Mouse (Mus musculus) neural tube, embryonic 11.5 days (tissue): ENCODE data around the gene Pate4. TPM values are rescaled to one million over a fixed set of nuclear protein-coding genes. Genes with fewer than 3 reads are reported as not detected.

Source experiments
- ATAC-seq: fragments of 200-750 bp; cut with Nextera tagmentation; 2 replicates; pipeline ENCODE4 v1.8.0; 2017; ENCODE audit warnings: moderate number of reproducible peaks, mild to moderate bottlenecking, moderate TSS enrichment, moderate library complexity; ENCODE audit not compliant: insufficient read depth, low FRiP score, low TSS enrichment
- DNase-seq: peaks from one replicate; pipeline ENCODE4 v3.0.0-alpha.2; 2015; ENCODE audit warnings: low spot score
- H3K27ac ChIP-seq: fragments of 300-500 bp; sonication (generic); 2 replicates; pipeline ENCODE4 v1.5.1; 2014; ENCODE audit warnings: low read depth, mild to moderate bottlenecking, low read length
- H3K27me3 ChIP-seq: fragments of 300-500 bp; sonication (generic); 2 replicates; pipeline ENCODE4 v1.6.1; 2014; ENCODE audit warnings: mild to moderate bottlenecking, low read length, mixed read lengths; ENCODE audit not compliant: control insufficient read depth, insufficient read depth
- H3K36me3 ChIP-seq: fragments of 300-500 bp; sonication (generic); 2 replicates; pipeline ENCODE4 v1.6.1; 2014; ENCODE audit warnings: mild to moderate bottlenecking, low read length, moderate library complexity, mixed read lengths; ENCODE audit not compliant: control insufficient read depth, insufficient read depth
- H3K4me1 ChIP-seq: fragments of 300-500 bp; sonication (generic); 2 replicates; pipeline ENCODE4 v1.6.1; 2014; ENCODE audit warnings: low read length, mixed read lengths; ENCODE audit not compliant: control insufficient read depth, insufficient read depth
- H3K4me2 ChIP-seq: fragments of 300-500 bp; sonication (generic); 2 replicates; pipeline ENCODE4 v1.6.1; 2014; ENCODE audit warnings: low read depth, mild to moderate bottlenecking, moderate library complexity
- H3K4me3 ChIP-seq: fragments of 300-500 bp; sonication (generic); 2 replicates; pipeline ENCODE4 v1.5.1; 2014; ENCODE audit warnings: low read depth, low read length
- H3K9ac ChIP-seq: fragments of 300-500 bp; sonication (generic); 2 replicates; pipeline ENCODE4 v1.6.1; 2014; ENCODE audit warnings: mild to moderate bottlenecking, low read length
- H3K9me3 ChIP-seq: fragments of 300-500 bp; sonication (generic); 2 replicates; pipeline ENCODE4 v1.6.1; 2016; ENCODE audit warnings: low read length; ENCODE audit not compliant: control insufficient read depth
- WGBS: fragments of 180-500 bp; shearing (Covaris S2); extraction: QIAGEN DNeasy Blood & Tissue Kit; methylation state at CpG from one replicate; pipeline ENCODE4 v1.1.7; 2014; 5-methylcytosine and 5-hydroxymethylcytosine counted together
- polyA plus RNA-seq: library from polyadenylated mRNA; unstranded; fragments of >200 nt; fragmentation: Nextera tagmentation; extraction: Ambion mirVana; gene quantifications from 2 replicates; pipeline ENCODE4 v1.2.1, GENCODE M21; 2014

Gene Pate4
- polyA plus RNA-seq, 1 experiment from 2014 or later = not detected

GRCm38 (mm10) chr9:35558257-35559008 lies 53.3 kb downstream of the Pate4 start, which contains the start of the genes Ddx25 and Pus3:
TSS of gene Ddx25 (minus strand) at chr9:35558528.
TSS of gene Pus3 (plus strand) at chr9:35558595.
- peak within 1 kb of the TSS; percentile 73 for H3K4me3 ChIP-seq
- H3K4me1 ChIP-seq = no peaks in the 10 kb centered on the region
- H3K4me2 ChIP-seq = peak within 1 kb of the TSS; percentile 90
- ATAC-seq (peak; percentile 82), DNase-seq (peak; percentile 87)
- 1% methylated on average over 57 of the region's 59 CpGs for WGBS
- no peaks in the 10 kb centered on the region for H3K36me3 ChIP-seq
- H3K27me3 ChIP-seq = no peaks in the 10 kb centered on the region
- H3K9ac ChIP-seq = peak within 1 kb of the TSS; percentile 70
- H3K27ac ChIP-seq = peak within 1 kb of the TSS; percentile 14; the same call in 1 of the 2 replicates
- H3K9me3 ChIP-seq = no peaks in the 10 kb centered on the region

Other genes with a start within 250 kb of the Pate4 start
- 8.5 and 11.5 TPM in 2 replicates for gene Cdon, start 190.8 kb downstream of the Pate4 start, polyA plus RNA-seq
- not detected in 2 replicates for gene Gm1113, start 93.7 kb downstream of the Pate4 start, polyA plus RNA-seq
- 11.3 and 11.4 TPM in 2 replicates for gene Ddx25, start 53.4 kb downstream of the Pate4 start, polyA plus RNA-seq
- gene Pus3, start 53.3 kb downstream of the Pate4 start, polyA plus RNA-seq = 19.6 and 20.9 TPM in 2 replicates
- gene Pate2, start 41.7 kb downstream of the Pate4 start, polyA plus RNA-seq = 0.53 and 0.66 TPM in 2 replicates
- gene Hyls1, start 41.5 kb downstream of the Pate4 start, polyA plus RNA-seq = 28.1 and 28.8 TPM in 2 replicates
- not detected in 2 replicates for gene Pate3, start 36.3 kb upstream of the Pate4 start, polyA plus RNA-seq
- not detected in 2 replicates for gene Pate1, start 75.4 kb upstream of the Pate4 start, polyA plus RNA-seq
- gene Gm17677, start 129.1 kb upstream of the Pate4 start, polyA plus RNA-seq = not detected in 2 replicates
- gene Gm17727, start 166.2 kb upstream of the Pate4 start, polyA plus RNA-seq = not detected in 2 replicates
- gene Gm27235, start 178.2 kb upstream of the Pate4 start, polyA plus RNA-seq = not detected in 2 replicates
- not detected in 2 replicates for gene D730048I06Rik, start 178.2 kb upstream of the Pate4 start, polyA plus RNA-seq
- gene 9230110F15Rik, start 232.2 kb upstream of the Pate4 start, polyA plus RNA-seq = not detected in 2 replicates